Mouse (Mus musculus): ENCODE measurements around the gene Slc9a9. TPM values are rescaled to one million over a fixed set of nuclear protein-coding genes. Genes with fewer than 3 reads are reported as not detected.
"Not testable (repeated sequence)": the region's sequence is repeated elsewhere in the genome, so short reads cannot be mapped to it uniquely, and the experiment has no call there.

The Slc9a9 gene
- 4.4 and 4.9 TPM in 2 replicates for polyA plus RNA-seq (2015; fragmentation: Nextera tagmentation; extraction: Ambion mirVana)

- Histone ChIP-seq H3K9me3 (ENCODE audit: control insufficient read depth, low read length) (no peaks in the 10 kb centered on the region), H3K36me3 (ENCODE audit: control insufficient read depth, insufficient read depth, low read length) (no peaks in the 10 kb centered on the region), H3K9ac (ENCODE audit: low read length) (peak within 1 kb of the TSS; percentile 54), H3K4me1 (replicated peaks; ENCODE audit: control insufficient read depth, insufficient read depth, low read length) (peaks cover 11% of the 10 kb centered on the region), H3K4me3 (ENCODE audit: low read length) (peak within 1 kb of the TSS; percentile 55), H3K4me2 (ENCODE audit: low read depth, low read length) (peak within 1 kb of the TSS; percentile 95), H3K27me3 (ENCODE audit: control insufficient read depth, insufficient read depth, low read depth, low read length) (no peaks in the 10 kb centered on the region), H3K27ac (ENCODE audit: low read length) (0 out of 2 replicates have a peak within 1 kb of the TSS, but pooled peaks have one; percentile 44)
- ATAC-seq (ENCODE audit: low read depth), result peak; percentile 83
- WGBS, result 1% methylated on average over 23 of the region's 23 CpGs
Observed at GRCm38 (mm10) chr9:94669791-94670577, at the start of gene Slc9a9. Gene Slc9a9 (plus strand): TSS chr9:94669909.

GRCm38 (mm10) chr9:94620342-94620741, 49.4 kb upstream of the Slc9a9 start:
- H3K4me2 ChIP-seq (ENCODE audit: low read depth, low read length), result no peak overlapping the region
- no peak overlapping the region for H3K9ac ChIP-seq (ENCODE audit: low read length)
- no peak overlapping the region for H3K4me3 ChIP-seq (ENCODE audit: low read length)
- H3K9me3 ChIP-seq (ENCODE audit: control insufficient read depth, low read length), result no peaks in the 10 kb centered on the region
- H3K27ac ChIP-seq (ENCODE audit: low read length), result no peak overlapping the region
- H3K4me1 ChIP-seq (replicated peaks; ENCODE audit: control insufficient read depth, insufficient read depth, low read length), result peaks cover 6% of the 10 kb centered on the region
- no peaks in the 10 kb centered on the region for H3K36me3 ChIP-seq (ENCODE audit: control insufficient read depth, insufficient read depth, low read length)
- WGBS, result 71% methylated on average over 6 of the region's 6 CpGs
- ATAC-seq (ENCODE audit: low read depth), result no peak
- H3K27me3 ChIP-seq (ENCODE audit: control insufficient read depth, insufficient read depth, low read depth, low read length), result no peaks in the 10 kb centered on the region

- 78% methylated on average over 10 of the region's 10 CpGs for WGBS
- no peak for ATAC-seq (ENCODE audit: low read depth)
- H3K4me1 ChIP-seq (replicated peaks; ENCODE audit: control insufficient read depth, insufficient read depth, low read length), result peaks cover 5% of the 10 kb centered on the region
- H3K27me3 ChIP-seq (ENCODE audit: control insufficient read depth, insufficient read depth, low read depth, low read length), result no peaks in the 10 kb centered on the region
- no peak overlapping the region for H3K4me2 ChIP-seq (ENCODE audit: low read depth, low read length)
- no peak overlapping the region for H3K4me3 ChIP-seq (ENCODE audit: low read length)
- H3K9me3 ChIP-seq (ENCODE audit: control insufficient read depth, low read length), result no peaks in the 10 kb centered on the region
- no peaks in the 10 kb centered on the region for H3K36me3 ChIP-seq (ENCODE audit: control insufficient read depth, insufficient read depth, low read length)
- no peak overlapping the region for H3K27ac ChIP-seq (ENCODE audit: low read length)
- H3K9ac ChIP-seq (ENCODE audit: low read length), result no peak overlapping the region
Observed at GRCm38 (mm10) chr9:94620846-94621245, 48.9 kb upstream of the Slc9a9 start.

GRCm38 (mm10) chr9:94621902-94622301, 47.8 kb upstream of the Slc9a9 start:
- H3K9me3 ChIP-seq (ENCODE audit: control insufficient read depth, low read length), result peaks cover 3% of the 10 kb centered on the region; the same call in 1 of the 2 replicates
- H3K27ac ChIP-seq (ENCODE audit: low read length), result no peak overlapping the region
- H3K4me3 ChIP-seq (ENCODE audit: low read length), result no peak overlapping the region
- no peak overlapping the region for H3K4me2 ChIP-seq (ENCODE audit: low read depth, low read length)
- peaks cover 5% of the 10 kb centered on the region for H3K4me1 ChIP-seq (replicated peaks; ENCODE audit: control insufficient read depth, insufficient read depth, low read length)
- H3K36me3 ChIP-seq (ENCODE audit: control insufficient read depth, insufficient read depth, low read length), result no peaks in the 10 kb centered on the region
- H3K9ac ChIP-seq (ENCODE audit: low read length), result no peak overlapping the region
- ATAC-seq (ENCODE audit: low read depth), result peak; percentile 48
- H3K27me3 ChIP-seq (ENCODE audit: control insufficient read depth, insufficient read depth, low read depth, low read length), result no peaks in the 10 kb centered on the region
- WGBS, result 73% methylated on average over 2 of the region's 2 CpGs

- Histone ChIP-seq H3K9me3 (ENCODE audit: control insufficient read depth, low read length) (peaks cover 3% of the 10 kb centered on the region; the same call in 1 of the 2 replicates), H3K4me1 (replicated peaks; ENCODE audit: control insufficient read depth, insufficient read depth, low read length) (no peaks in the 10 kb centered on the region), H3K27me3 (ENCODE audit: control insufficient read depth, insufficient read depth, low read depth, low read length) (no peaks in the 10 kb centered on the region), H3K4me3 (ENCODE audit: low read length) (no peak overlapping the region), H3K27ac (ENCODE audit: low read length) (no peak overlapping the region), H3K4me2 (ENCODE audit: low read depth, low read length) (no peak overlapping the region), H3K9ac (ENCODE audit: low read length) (no peak overlapping the region), H3K36me3 (ENCODE audit: control insufficient read depth, insufficient read depth, low read length) (no peaks in the 10 kb centered on the region)
- no peak for ATAC-seq (ENCODE audit: low read depth)
- 79% methylated on average over 3 of the region's 3 CpGs for WGBS
Observed at GRCm38 (mm10) chr9:94626737-94627136, 43.0 kb upstream of the Slc9a9 start.

- 58% methylated on average over 3 of the region's 3 CpGs for WGBS
- Histone ChIP-seq H3K9ac (ENCODE audit: low read length) (no peak overlapping the region), H3K36me3 (ENCODE audit: control insufficient read depth, insufficient read depth, low read length) (no peaks in the 10 kb centered on the region), H3K4me3 (ENCODE audit: low read length) (no peak overlapping the region), H3K9me3 (ENCODE audit: control insufficient read depth, low read length) (peaks cover 3% of the 10 kb centered on the region; the same call in 1 of the 2 replicates), H3K4me1 (replicated peaks; ENCODE audit: control insufficient read depth, insufficient read depth, low read length) (no peaks in the 10 kb centered on the region), H3K4me2 (ENCODE audit: low read depth, low read length) (no peak overlapping the region), H3K27me3 (ENCODE audit: control insufficient read depth, insufficient read depth, low read depth, low read length) (no peaks in the 10 kb centered on the region), H3K27ac (ENCODE audit: low read length) (no peak overlapping the region)
- ATAC-seq (ENCODE audit: low read depth), result no peak
Observed at GRCm38 (mm10) chr9:94628948-94629347, 40.8 kb upstream of the Slc9a9 start.

GRCm38 (mm10) chr9:94634275-94634674, 35.4 kb upstream of the Slc9a9 start:
- H3K9me3 ChIP-seq (ENCODE audit: control insufficient read depth, low read length); H3K4me3 ChIP-seq (ENCODE audit: low read length); H3K4me2 ChIP-seq (ENCODE audit: low read depth, low read length); H3K27me3 ChIP-seq (ENCODE audit: control insufficient read depth, insufficient read depth, low read depth, low read length); H3K9ac ChIP-seq (ENCODE audit: low read length); H3K4me1 ChIP-seq (replicated peaks; ENCODE audit: control insufficient read depth, insufficient read depth, low read length); ATAC-seq (ENCODE audit: low read depth); H3K27ac ChIP-seq (ENCODE audit: low read length); H3K36me3 ChIP-seq (ENCODE audit: control insufficient read depth, insufficient read depth, low read length): not testable (repeated sequence)
- WGBS, result 94% methylated on average over 4 of the region's 4 CpGs

- Histone ChIP-seq H3K4me2 (ENCODE audit: low read depth, low read length) (no peak overlapping the region), H3K27me3 (ENCODE audit: control insufficient read depth, insufficient read depth, low read depth, low read length) (no peaks in the 10 kb centered on the region), H3K9me3 (ENCODE audit: control insufficient read depth, low read length) (no peaks in the 10 kb centered on the region), H3K36me3 (ENCODE audit: control insufficient read depth, insufficient read depth, low read length) (no peaks in the 10 kb centered on the region), H3K4me3 (ENCODE audit: low read length) (no peak overlapping the region), H3K4me1 (replicated peaks; ENCODE audit: control insufficient read depth, insufficient read depth, low read length) (no peaks in the 10 kb centered on the region), H3K27ac (ENCODE audit: low read length) (no peak overlapping the region), H3K9ac (ENCODE audit: low read length) (no peak overlapping the region)
- WGBS, result 56% methylated on average over 6 of the region's 6 CpGs
- ATAC-seq (ENCODE audit: low read depth), result no peak
Observed at GRCm38 (mm10) chr9:94645631-94646030, 24.1 kb upstream of the Slc9a9 start.

- no peaks in the 10 kb centered on the region for H3K9me3 ChIP-seq (ENCODE audit: control insufficient read depth, low read length)
- 59% methylated on average over 4 of the region's 4 CpGs for WGBS
- H3K4me3 ChIP-seq (ENCODE audit: low read length), result no peak overlapping the region
- H3K4me1 ChIP-seq (replicated peaks; ENCODE audit: control insufficient read depth, insufficient read depth, low read length), result no peaks in the 10 kb centered on the region
- no peak overlapping the region for H3K4me2 ChIP-seq (ENCODE audit: low read depth, low read length)
- H3K9ac ChIP-seq (ENCODE audit: low read length), result no peak overlapping the region
- H3K27me3 ChIP-seq (ENCODE audit: control insufficient read depth, insufficient read depth, low read depth, low read length), result no peaks in the 10 kb centered on the region
- no peak for ATAC-seq (ENCODE audit: low read depth)
- no peak overlapping the region for H3K27ac ChIP-seq (ENCODE audit: low read length)
- no peaks in the 10 kb centered on the region for H3K36me3 ChIP-seq (ENCODE audit: control insufficient read depth, insufficient read depth, low read length)
Observed at GRCm38 (mm10) chr9:94647425-94647824, 22.3 kb upstream of the Slc9a9 start.

Data from lung, embryonic 16.5 days (tissue).